Mouse (Mus musculus): ENCODE data around the gene Siae. TPM values are rescaled to one million over a fixed set of nuclear protein-coding genes. Genes with fewer than 3 reads are reported as not detected.
A peak's percentile ranks its signal among the peaks of the same experiment; 100 is the strongest.

Gene Siae
- total and polyA plus RNA-seq, 3 experiments = 7.7 to 8.2 (median 7.7) TPM

GRCm38 (mm10) chr9:37638721-37639120 lies 83.2 kb downstream of the Siae start:
- no peak overlapping the region for H3K9ac ChIP-seq (ENCODE audit: low read depth, low read length)
- no peaks in the 10 kb centered on the region for H3K27me3 ChIP-seq (ENCODE audit: control insufficient read depth, insufficient read depth, low read length)
- no peak overlapping the region for H3K4me3 ChIP-seq
- no peak overlapping the region for H3K27ac ChIP-seq
- 83% methylated on average over 3 of the region's 3 CpGs for WGBS
- no peaks in the 10 kb centered on the region for H3K36me3 ChIP-seq (ENCODE audit: control insufficient read depth, insufficient read depth, low read length)
- intact Hi-C loops (cut with DNase I) = loop anchor here (5.0 kb wide), 1 partner anchor 176 kb away; no protein-coding TSS in a partner anchor
- no peak for DNase-seq
- no peaks in the 10 kb centered on the region for H3K4me1 ChIP-seq (ENCODE audit: control insufficient read depth, insufficient read depth, low read length)
- no peaks in the 10 kb centered on the region for H3K79me2 ChIP-seq (replicated peaks; ENCODE audit: control insufficient read depth, insufficient read depth, low read length)
- TF ChIP-seq CTCF (IDR thresholded peaks at IDR 0.05) (no peak), POLR2A (IDR thresholded peaks at IDR 0.05; ENCODE audit: insufficient read depth, low read depth, low read length) (no peak), EP300 (IDR thresholded peaks at IDR 0.05; ENCODE audit: insufficient read depth, low read depth, low read length) (no peak)

GRCm38 (mm10) chr9:37646246-37646645 lies 90.7 kb downstream of the Siae start:
- Histone ChIP-seq H3K27me3 (ENCODE audit: control insufficient read depth, insufficient read depth, low read length) (no peaks in the 10 kb centered on the region), H3K36me3 (ENCODE audit: control insufficient read depth, insufficient read depth, low read length) (no peaks in the 10 kb centered on the region; the same call in 1 of the 2 replicates), H3K79me2 (replicated peaks; ENCODE audit: control insufficient read depth, insufficient read depth, low read length) (no peaks in the 10 kb centered on the region), H3K4me1 (ENCODE audit: control insufficient read depth, insufficient read depth, low read length) (no peaks in the 10 kb centered on the region), H3K9ac (ENCODE audit: low read depth, low read length) (no peak overlapping the region), H3K27ac (no peak overlapping the region), H3K4me3 (no peak overlapping the region)
- intact Hi-C loops (cut with DNase I) = no loop called here
- no peak for DNase-seq
- WGBS = 69% methylated on average over 3 of the region's 3 CpGs
- TF ChIP-seq CTCF (IDR thresholded peaks at IDR 0.05) = no peak
- no peak for TF ChIP-seq EP300 (IDR thresholded peaks at IDR 0.05; ENCODE audit: insufficient read depth, low read depth, low read length)
- TF ChIP-seq POLR2A (IDR thresholded peaks at IDR 0.05; ENCODE audit: insufficient read depth, low read depth, low read length) = no peak

GRCm38 (mm10) chr9:37650639-37651038 lies 95.1 kb downstream of the Siae start:
- no peaks in the 10 kb centered on the region for H3K79me2 ChIP-seq (replicated peaks; ENCODE audit: control insufficient read depth, insufficient read depth, low read length)
- intact Hi-C loops (cut with DNase I) = no loop called here
- WGBS = 98% methylated on average over 5 of the region's 5 CpGs
- TF ChIP-seq CTCF (IDR thresholded peaks at IDR 0.05) (no peak), POLR2A (IDR thresholded peaks at IDR 0.05; ENCODE audit: insufficient read depth, low read depth, low read length) (no peak), EP300 (IDR thresholded peaks at IDR 0.05; ENCODE audit: insufficient read depth, low read depth, low read length) (no peak)
- no peak overlapping the region for H3K9ac ChIP-seq (ENCODE audit: low read depth, low read length)
- peaks cover 8% of the 10 kb centered on the region for H3K36me3 ChIP-seq (ENCODE audit: control insufficient read depth, insufficient read depth, low read length)
- no peaks in the 10 kb centered on the region for H3K27me3 ChIP-seq (ENCODE audit: control insufficient read depth, insufficient read depth, low read length)
- no peaks in the 10 kb centered on the region for H3K4me1 ChIP-seq (ENCODE audit: control insufficient read depth, insufficient read depth, low read length)
- no peak overlapping the region for H3K27ac ChIP-seq
- no peak for DNase-seq
- H3K4me3 ChIP-seq = no peak overlapping the region

- Histone ChIP-seq H3K27ac (no peak overlapping the region), H3K36me3 (ENCODE audit: control insufficient read depth, insufficient read depth, low read length) (peaks cover 9% of the 10 kb centered on the region), H3K9ac (ENCODE audit: low read depth, low read length) (no peak overlapping the region), H3K4me1 (ENCODE audit: control insufficient read depth, insufficient read depth, low read length) (no peaks in the 10 kb centered on the region), H3K79me2 (replicated peaks; ENCODE audit: control insufficient read depth, insufficient read depth, low read length) (no peaks in the 10 kb centered on the region), H3K4me3 (no peak overlapping the region), H3K27me3 (ENCODE audit: control insufficient read depth, insufficient read depth, low read length) (no peaks in the 10 kb centered on the region)
- DNase-seq = no peak
- TF ChIP-seq POLR2A (IDR thresholded peaks at IDR 0.05; ENCODE audit: insufficient read depth, low read depth, low read length) (no peak), CTCF (IDR thresholded peaks at IDR 0.05) (no peak), EP300 (IDR thresholded peaks at IDR 0.05; ENCODE audit: insufficient read depth, low read depth, low read length) (no peak)
- intact Hi-C loops (cut with DNase I) = no loop called here
- 62% methylated on average over 5 of the region's 5 CpGs for WGBS
These were observed 98.3 kb downstream of the Siae start for GRCm38 (mm10) chr9:37653836-37654235.

GRCm38 (mm10) chr9:37655961-37656360 lies 100.5 kb downstream of the Siae start:
- H3K9ac ChIP-seq (ENCODE audit: low read depth, low read length) = no peak overlapping the region
- 34% methylated on average over 8 of the region's 8 CpGs for WGBS
- TF ChIP-seq POLR2A (IDR thresholded peaks at IDR 0.05; ENCODE audit: insufficient read depth, low read depth, low read length) = no peak
- TF ChIP-seq EP300 (IDR thresholded peaks at IDR 0.05; ENCODE audit: insufficient read depth, low read depth, low read length) = no peak
- no peak for TF ChIP-seq CTCF (IDR thresholded peaks at IDR 0.05)
- no peaks in the 10 kb centered on the region for H3K4me1 ChIP-seq (ENCODE audit: control insufficient read depth, insufficient read depth, low read length)
- intact Hi-C loops (cut with DNase I) = no loop called here
- peak overlapping the region; percentile 69 for H3K4me3 ChIP-seq
- H3K27ac ChIP-seq = peak overlapping the region; percentile 83
- H3K79me2 ChIP-seq (replicated peaks; ENCODE audit: control insufficient read depth, insufficient read depth, low read length) = no peaks in the 10 kb centered on the region
- peaks cover 9% of the 10 kb centered on the region for H3K36me3 ChIP-seq (ENCODE audit: control insufficient read depth, insufficient read depth, low read length)
- H3K27me3 ChIP-seq (ENCODE audit: control insufficient read depth, insufficient read depth, low read length) = no peaks in the 10 kb centered on the region
- no peak for DNase-seq

- peak overlapping the region; percentile 69 for H3K4me3 ChIP-seq
- H3K27ac ChIP-seq = peak overlapping the region; percentile 83
- no peak for TF ChIP-seq EP300 (IDR thresholded peaks at IDR 0.05; ENCODE audit: insufficient read depth, low read depth, low read length)
- no peak for TF ChIP-seq POLR2A (IDR thresholded peaks at IDR 0.05; ENCODE audit: insufficient read depth, low read depth, low read length)
- no peak for TF ChIP-seq CTCF (IDR thresholded peaks at IDR 0.05)
- H3K36me3 ChIP-seq (ENCODE audit: control insufficient read depth, insufficient read depth, low read length) = peaks cover 9% of the 10 kb centered on the region
- DNase-seq = peak; percentile 17 to 34
- peak overlapping the region; percentile 73 for H3K9ac ChIP-seq (ENCODE audit: low read depth, low read length)
- H3K4me1 ChIP-seq (ENCODE audit: control insufficient read depth, insufficient read depth, low read length) = no peaks in the 10 kb centered on the region
- H3K27me3 ChIP-seq (ENCODE audit: control insufficient read depth, insufficient read depth, low read length) = no peaks in the 10 kb centered on the region
- H3K79me2 ChIP-seq (replicated peaks; ENCODE audit: control insufficient read depth, insufficient read depth, low read length) = no peaks in the 10 kb centered on the region
- intact Hi-C loops (cut with DNase I) = no loop called here
- WGBS = 2% methylated on average over 10 of the region's 10 CpGs
These were observed 101.0 kb downstream of the Siae start for GRCm38 (mm10) chr9:37656439-37656881.

All from heart, adult 2 months (tissue).